Mouse (Mus musculus): ENCODE data around the gene Stab1.

Stab1 gene

DNA sequence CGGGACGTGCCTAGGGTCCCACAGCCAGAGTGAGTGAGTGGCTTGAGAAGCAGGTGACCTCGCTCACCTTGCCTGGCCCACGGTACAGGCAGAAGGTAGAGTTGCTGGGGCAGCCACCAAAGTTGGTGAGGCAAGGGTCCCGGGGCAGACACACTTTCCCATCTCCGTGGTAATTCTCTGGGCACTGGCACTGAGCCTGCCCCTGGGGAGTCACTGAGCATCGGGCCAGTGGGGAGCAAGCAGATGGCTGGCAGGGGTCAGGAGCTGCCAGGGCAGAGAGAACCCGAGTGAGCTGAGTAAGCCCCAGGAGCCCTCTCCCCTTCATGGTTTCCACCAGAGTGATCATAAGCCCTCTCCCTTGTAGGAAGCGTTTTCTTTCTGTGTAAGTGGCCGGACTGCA, 6.8 kb downstream of the Stab1 start:
- peak; percentile 47 to 60 for DNase-seq

GRCm38 (mm10) chr14:31161191-31161590, 7.2 kb downstream of the Stab1 start:
- DNase-seq = no peak

DNA sequence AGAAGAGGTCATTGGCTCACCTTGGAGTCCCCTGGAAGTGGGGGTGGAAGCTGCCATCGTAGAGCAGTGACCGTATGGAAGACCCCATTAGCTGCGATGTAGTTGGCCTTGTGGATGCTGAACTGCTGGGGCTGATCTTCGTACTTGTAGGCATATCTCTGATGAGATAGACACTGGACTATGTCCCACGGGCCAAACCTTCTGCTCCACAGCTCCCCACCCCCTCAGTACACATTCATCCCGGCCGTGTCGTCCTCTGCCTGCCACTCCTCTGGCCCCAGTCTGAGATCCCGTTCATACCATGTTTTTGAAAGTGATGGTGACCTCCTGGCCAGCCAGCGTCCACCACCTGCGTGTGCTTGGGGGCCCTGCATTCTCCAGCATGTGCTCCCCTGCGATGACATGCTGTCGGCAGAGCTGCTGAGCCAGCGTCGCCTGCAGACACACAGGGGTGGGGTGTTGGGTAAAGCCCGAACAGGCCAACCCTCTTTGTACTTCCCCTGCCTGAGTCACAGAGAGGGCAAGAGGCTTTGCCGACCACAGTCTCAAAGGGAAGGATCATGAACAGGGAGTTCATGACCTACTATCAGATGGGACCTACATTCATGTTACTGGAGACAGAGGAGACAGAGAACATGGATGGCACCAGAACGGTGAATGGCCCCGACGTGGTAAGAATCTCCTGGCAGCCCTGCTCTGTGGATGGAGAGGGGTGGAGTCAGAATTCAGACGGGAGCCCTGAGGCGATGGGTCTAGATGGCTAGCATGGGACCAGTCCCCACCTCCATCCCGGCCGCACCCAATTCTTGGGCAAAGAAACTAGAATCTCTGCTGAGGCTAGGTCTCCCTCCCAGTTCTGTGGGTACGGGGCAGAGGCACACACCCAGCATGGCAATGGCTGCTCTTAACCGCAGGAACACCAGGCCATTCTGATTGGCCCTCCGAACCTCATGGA, 8.0 kb downstream of the Stab1 start:
- no peak for DNase-seq

DNA sequence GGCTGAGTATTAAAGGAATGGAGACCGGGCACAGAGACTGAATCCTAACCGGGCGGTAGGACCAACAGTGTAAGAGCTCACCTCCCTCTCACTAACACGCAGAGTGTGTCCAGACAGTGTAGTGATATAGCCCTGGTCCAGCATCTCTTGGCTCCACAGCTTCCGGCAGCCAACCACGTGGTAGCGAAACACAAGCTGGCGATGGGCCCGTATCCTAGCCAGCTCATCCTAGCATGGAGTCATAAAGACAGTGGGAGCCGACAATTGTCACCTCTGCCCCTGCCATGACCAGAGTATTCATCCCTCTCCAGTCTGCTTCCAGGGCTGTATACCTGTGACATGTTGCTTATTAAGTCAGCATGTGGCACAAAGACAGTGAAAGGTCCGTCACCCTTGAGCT, 22.7 kb downstream of the Stab1 start:
- DNase-seq = no peak

DNA sequence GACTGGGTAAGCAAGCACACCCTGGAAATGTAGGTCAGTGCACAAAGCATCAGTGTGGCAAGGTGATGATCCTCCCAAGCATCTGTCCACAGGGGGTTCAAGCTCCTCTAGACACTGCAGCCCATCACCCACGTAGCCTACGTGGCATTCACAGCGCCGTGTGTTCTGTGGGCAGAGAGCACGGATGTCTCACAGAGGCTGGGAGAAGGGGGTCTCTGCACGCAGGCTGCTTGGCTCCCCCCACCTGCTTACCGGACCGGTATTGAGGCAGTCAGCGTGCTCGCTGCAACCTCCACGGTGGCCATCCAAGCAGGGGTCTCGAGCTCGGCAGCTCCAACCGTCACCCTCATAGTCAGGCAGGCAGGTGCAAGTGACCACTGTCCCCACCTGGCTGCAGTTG, 27.4 kb downstream of the Stab1 start:
- DNase-seq = peak in 1 of 2 experiments; percentile 4

DNA sequence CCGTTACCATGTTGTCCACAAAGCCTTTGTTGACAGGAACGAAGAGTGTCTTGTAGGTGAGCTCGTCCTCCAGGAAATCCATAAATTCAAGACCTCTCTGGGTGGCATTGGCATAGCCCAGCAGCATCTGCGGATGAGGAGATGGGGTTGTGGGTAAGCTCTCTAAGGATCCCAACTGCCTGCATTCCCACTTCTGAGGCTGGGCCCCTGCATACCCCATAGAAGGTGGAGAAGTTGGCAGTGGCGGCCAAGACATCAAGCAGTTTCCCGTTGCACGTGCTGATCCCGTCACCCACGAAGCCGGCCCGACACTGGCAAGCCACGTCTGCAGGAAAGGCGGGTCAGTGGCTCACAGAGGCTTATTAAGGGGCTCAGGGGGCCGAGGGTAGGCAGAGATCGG, 28.3 kb downstream of the Stab1 start:
- DNase-seq = no peak

DNA sequence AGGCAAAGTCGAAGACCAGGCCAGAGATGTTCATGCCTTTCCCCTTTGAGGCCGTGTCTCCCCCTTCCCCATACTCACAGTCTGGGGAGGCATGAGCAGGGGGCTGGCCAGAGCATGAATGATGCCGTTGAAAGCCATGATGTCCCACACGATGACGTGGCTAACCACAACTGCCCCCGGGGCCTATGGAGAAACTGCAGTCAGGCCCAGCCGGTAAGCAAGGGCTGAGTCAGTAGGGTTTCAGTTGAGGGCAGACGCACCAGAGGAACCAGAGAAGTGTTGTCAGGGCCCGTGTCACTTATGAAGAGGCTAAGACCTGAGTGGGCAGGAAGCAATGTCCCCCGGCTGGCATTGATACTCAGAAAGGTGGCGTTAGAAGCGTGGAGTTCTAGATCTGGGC, 28.8 kb downstream of the Stab1 start:
- DNase-seq = no peak

DNA sequence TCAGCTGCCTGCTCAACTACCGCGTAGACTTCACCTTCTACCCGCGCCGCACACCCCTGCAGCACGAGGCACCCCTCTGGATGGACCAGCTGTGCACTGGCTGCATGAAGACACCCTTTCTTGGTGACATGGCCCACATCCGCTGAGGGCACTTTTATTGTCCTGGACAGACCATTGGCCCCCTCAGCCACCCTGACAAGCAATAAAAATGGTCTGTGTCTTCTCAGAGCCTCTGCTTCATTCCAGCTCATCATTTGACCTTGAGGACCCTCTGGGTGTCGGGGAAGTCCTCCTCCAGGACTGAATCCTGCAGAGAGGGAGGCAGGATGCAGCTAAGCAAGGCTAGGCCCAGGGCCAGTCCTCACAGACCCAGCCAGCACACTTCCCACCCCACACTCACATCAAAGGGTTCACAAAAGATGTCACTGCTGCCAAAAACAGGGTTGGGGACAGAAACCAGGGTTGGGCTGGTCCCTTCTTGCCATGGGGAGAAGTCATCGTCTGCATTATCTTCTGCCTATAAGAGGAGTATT, 29.5 kb downstream of the Stab1 start:
- no peak for DNase-seq

DNA sequence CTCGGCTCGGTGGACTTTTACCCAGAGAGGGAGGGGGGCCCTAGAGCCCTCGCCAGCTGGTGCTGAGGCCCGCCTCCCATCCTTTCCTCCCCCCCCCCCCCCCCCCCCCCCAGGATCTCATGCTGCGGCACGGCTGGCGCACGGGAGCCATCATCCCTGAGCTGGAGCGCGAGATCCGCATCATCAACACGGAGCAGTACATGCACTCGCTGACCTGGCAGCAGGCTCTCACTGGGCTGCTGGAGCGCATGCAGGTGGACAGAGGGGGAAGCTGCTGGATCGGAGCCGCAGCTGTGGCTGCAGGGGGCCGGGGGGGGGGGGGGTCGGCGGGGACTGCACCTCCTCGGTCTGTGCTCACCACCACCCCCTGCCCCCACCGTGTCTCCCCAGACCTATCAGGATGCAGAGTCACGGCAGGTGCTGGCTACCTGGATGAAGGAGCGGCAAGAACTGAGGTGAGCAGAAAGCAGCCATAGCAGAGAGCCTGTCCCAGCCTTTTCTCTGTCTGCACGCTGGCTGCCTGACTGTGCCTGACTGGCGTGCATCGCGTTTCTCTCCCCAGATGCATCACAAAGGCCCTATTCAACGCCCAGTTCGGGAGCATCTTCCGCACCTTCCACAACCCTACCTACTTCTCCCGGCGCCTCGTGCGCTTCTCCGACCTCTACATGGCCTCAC, 30.1 kb downstream of the Stab1 start:
- no peak for DNase-seq

DNA sequence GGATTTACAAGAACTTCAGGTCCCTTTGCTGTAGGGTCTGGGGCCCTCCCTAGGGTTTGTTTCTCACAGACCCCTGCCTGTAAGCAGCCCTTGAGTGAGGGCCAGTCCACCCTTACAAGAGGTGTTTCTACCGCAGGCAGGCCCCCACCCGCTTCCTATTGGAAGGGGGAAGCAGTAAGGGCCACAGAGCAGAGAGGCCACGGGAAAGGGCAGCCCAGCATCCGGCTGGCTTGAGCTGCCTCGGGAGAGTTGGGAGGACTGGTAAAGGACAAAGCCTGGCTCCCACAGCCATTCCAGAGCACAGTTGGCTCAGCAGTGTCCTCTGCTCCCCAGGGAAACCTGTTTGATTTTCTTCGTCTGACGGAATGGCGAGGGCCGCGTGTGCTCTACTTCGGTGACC, 30.6 kb downstream of the Stab1 start:
- no peak for DNase-seq

DNA sequence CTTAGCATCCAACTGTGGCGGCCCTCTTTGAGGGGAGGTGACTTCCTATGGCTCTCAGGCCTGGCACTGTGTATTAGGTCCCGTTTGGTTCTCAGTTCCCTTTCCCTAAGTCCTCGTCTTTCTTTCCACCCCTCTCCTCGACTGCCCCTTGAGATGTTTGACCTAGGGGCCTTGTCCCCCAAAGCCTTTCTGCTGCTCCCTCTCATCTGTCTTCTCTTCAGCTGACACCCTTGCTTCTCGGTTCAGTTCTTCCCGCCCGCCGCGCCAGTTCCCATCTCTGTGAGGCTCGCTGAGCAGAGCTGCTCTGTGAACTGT, 31.2 kb downstream of the Stab1 start:
- no peak for DNase-seq

DNA sequence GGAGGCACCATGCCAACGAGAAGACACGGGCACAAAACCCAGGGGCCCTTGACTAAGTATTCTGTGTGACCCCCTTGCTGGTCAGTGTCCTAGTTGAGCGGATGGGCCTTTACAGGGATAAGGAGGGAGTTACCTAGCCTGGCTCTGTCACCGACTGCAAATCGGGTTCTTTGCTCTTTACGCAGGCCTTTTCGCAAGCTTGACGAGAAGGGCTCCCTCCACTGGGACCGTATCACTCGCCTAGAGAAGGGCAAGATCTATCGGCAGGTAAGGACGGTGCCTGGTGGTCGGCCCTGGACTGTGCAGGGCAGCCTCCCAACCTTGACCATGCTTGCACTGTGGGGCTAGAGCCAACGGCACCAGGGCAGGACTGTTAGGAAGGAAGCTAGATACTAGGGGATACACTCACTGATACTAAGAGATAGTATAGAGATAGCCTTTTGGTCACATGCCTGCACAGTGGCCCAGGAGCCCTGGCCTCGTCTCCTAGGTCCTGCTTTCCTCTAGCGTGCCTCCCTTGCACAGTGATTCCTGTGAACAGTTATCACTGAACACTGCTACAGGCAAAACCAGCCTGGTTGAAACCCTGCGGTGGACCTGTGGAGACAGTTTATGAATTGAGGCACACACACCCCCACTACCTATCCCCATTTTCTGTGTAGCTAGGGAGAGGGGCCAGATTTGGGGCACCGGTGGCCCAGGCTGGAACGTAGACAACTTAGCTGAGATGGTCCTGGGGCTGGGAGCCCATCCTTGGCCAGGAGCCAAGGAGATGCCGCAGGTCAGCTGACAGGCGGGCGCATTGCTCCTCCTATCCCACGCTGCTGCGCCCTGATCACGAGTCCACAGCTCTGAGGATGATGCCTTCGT, 31.8 kb downstream of the Stab1 start:
- peak in 1 of 2 experiments; percentile 46 for DNase-seq

GRCm38 (mm10) chr14:31135495-31136410, 32.7 kb downstream of the Stab1 start:
- DNase-seq = no peak

GRCm38 (mm10) chr14:31134015-31135000, 34.1 kb downstream of the Stab1 start:
- DNase-seq = peak; percentile 70 to 74

GRCm38 (mm10) chr14:31133023-31133665, 35.3 kb downstream of the Stab1 start:
- DNase-seq = no peak

- no peak for DNase-seq
Observed at GRCm38 (mm10) chr14:31132491-31132975, 35.9 kb downstream of the Stab1 start.

- DNase-seq = peak; percentile 48 to 63
Observed at GRCm38 (mm10) chr14:31132031-31132430, 36.4 kb downstream of the Stab1 start.

GRCm38 (mm10) chr14:31131272-31131821, 37.1 kb downstream of the Stab1 start:
- DNase-seq = peak; percentile 63 to 66
